Mouse (Mus musculus): Measurements from ENCODE around the gene St6galnac6. TPM values are rescaled to one million over a fixed set of nuclear protein-coding genes. Genes with fewer than 3 reads are reported as not detected.
A peak's percentile ranks its signal among the peaks of the same experiment; 100 is the strongest.

Gene St6galnac6
- polyA plus RNA-seq, 1 experiment from 2014 or later = 8.5 TPM

- 25% methylated on average over 9 of the region's 9 CpGs for WGBS
- Histone ChIP-seq H3K4me1 (replicated peaks; ENCODE audit: control insufficient read depth, insufficient read depth, low read length) (peaks cover 35% of the 10 kb centered on the region), H3K9ac (peak overlapping the region; percentile 3; the same call in 1 of the 2 replicates)
Observed at GRCm38 (mm10) chr2:32629276-32629976, 29.9 kb downstream of the St6galnac6 start.

GRCm38 (mm10) chr2:32630036-32630435 lies 30.5 kb downstream of the St6galnac6 start:
- Histone ChIP-seq H3K4me3 (replicated peaks; ENCODE audit: low read length) (no peak overlapping the region), H3K27me3 (ENCODE audit: control insufficient read depth, insufficient read depth, low read length) (no peaks in the 10 kb centered on the region), H3K27ac (no peak overlapping the region), H3K4me2 (replicated peaks) (peak overlapping the region; percentile 24), H3K36me3 (replicated peaks; ENCODE audit: control insufficient read depth, insufficient read depth) (peaks cover 3% of the 10 kb centered on the region; the same call in 1 of the 2 replicates), H3K4me1 (replicated peaks; ENCODE audit: control insufficient read depth, insufficient read depth, low read length) (peaks cover 28% of the 10 kb centered on the region), H3K9ac (peak overlapping the region; percentile 3; the same call in 1 of the 2 replicates), H3K9me3 (ENCODE audit: control insufficient read depth, low read length) (no peaks in the 10 kb centered on the region)
- ATAC-seq (ENCODE audit: low FRiP score) (no peak), DNase-seq (ENCODE audit: low spot score) (no peak)
- WGBS = 69% methylated on average over 8 of the region's 9 CpGs

More at GRCm38 (mm10) chr2:32629276-32629976, 29.9 kb downstream of the St6galnac6 start:
- H3K9me3 ChIP-seq (ENCODE audit: control insufficient read depth, low read length) = no peaks in the 10 kb centered on the region
- peaks cover 3% of the 10 kb centered on the region; the same call in 1 of the 2 replicates for H3K36me3 ChIP-seq (replicated peaks; ENCODE audit: control insufficient read depth, insufficient read depth)
- peak; percentile 49; the same call in 1 of the 2 replicates for ATAC-seq (ENCODE audit: low FRiP score)
- H3K4me2 ChIP-seq (replicated peaks) = peak overlapping the region; percentile 24
- peak overlapping the region; percentile 65 for H3K27ac ChIP-seq
- no peak overlapping the region for H3K4me3 ChIP-seq (replicated peaks; ENCODE audit: low read length)
- peak; percentile 67 for DNase-seq (ENCODE audit: low spot score)
- no peaks in the 10 kb centered on the region for H3K27me3 ChIP-seq (ENCODE audit: control insufficient read depth, insufficient read depth, low read length)

- DNase-seq (ENCODE audit: low spot score) (no peak), ATAC-seq (ENCODE audit: low FRiP score) (no peak)
- Histone ChIP-seq H3K9me3 (ENCODE audit: control insufficient read depth, low read length) (no peaks in the 10 kb centered on the region), H3K27me3 (ENCODE audit: control insufficient read depth, insufficient read depth, low read length) (no peaks in the 10 kb centered on the region), H3K4me3 (replicated peaks; ENCODE audit: low read length) (no peak overlapping the region), H3K9ac (no peak overlapping the region), H3K4me2 (replicated peaks) (no peak overlapping the region), H3K36me3 (replicated peaks; ENCODE audit: control insufficient read depth, insufficient read depth) (peaks cover 3% of the 10 kb centered on the region; the same call in 1 of the 2 replicates), H3K27ac (no peak overlapping the region), H3K4me1 (replicated peaks; ENCODE audit: control insufficient read depth, insufficient read depth, low read length) (peaks cover 19% of the 10 kb centered on the region)
- 92% methylated on average over 10 of the region's 10 CpGs for WGBS
Observed at GRCm38 (mm10) chr2:32631046-32631445, 31.5 kb downstream of the St6galnac6 start.

- no peaks in the 10 kb centered on the region for H3K9me3 ChIP-seq (ENCODE audit: control insufficient read depth, low read length)
- no peaks in the 10 kb centered on the region for H3K27me3 ChIP-seq (ENCODE audit: control insufficient read depth, insufficient read depth, low read length)
- no peak overlapping the region for H3K4me2 ChIP-seq (replicated peaks)
- H3K9ac ChIP-seq = no peak overlapping the region
- ATAC-seq (ENCODE audit: low FRiP score) (no peak), DNase-seq (ENCODE audit: low spot score) (peak; percentile 81)
- H3K27ac ChIP-seq = no peak overlapping the region
- WGBS = 38% methylated on average over 7 of the region's 7 CpGs
- peaks cover 11% of the 10 kb centered on the region for H3K4me1 ChIP-seq (replicated peaks; ENCODE audit: control insufficient read depth, insufficient read depth, low read length)
- no peak overlapping the region for H3K4me3 ChIP-seq (replicated peaks; ENCODE audit: low read length)
- H3K36me3 ChIP-seq (replicated peaks; ENCODE audit: control insufficient read depth, insufficient read depth) = peaks cover 3% of the 10 kb centered on the region; the same call in 1 of the 2 replicates
Observed at GRCm38 (mm10) chr2:32631737-32632394, 32.4 kb downstream of the St6galnac6 start.

- Histone ChIP-seq H3K36me3 (replicated peaks; ENCODE audit: control insufficient read depth, insufficient read depth) (peaks cover 3% of the 10 kb centered on the region; the same call in 1 of the 2 replicates), H3K27ac (no peak overlapping the region), H3K4me1 (replicated peaks; ENCODE audit: control insufficient read depth, insufficient read depth, low read length) (peaks cover 9% of the 10 kb centered on the region), H3K4me3 (replicated peaks; ENCODE audit: low read length) (no peak overlapping the region), H3K4me2 (replicated peaks) (no peak overlapping the region), H3K27me3 (ENCODE audit: control insufficient read depth, insufficient read depth, low read length) (no peaks in the 10 kb centered on the region), H3K9me3 (ENCODE audit: control insufficient read depth, low read length) (no peaks in the 10 kb centered on the region), H3K9ac (no peak overlapping the region)
- ATAC-seq (ENCODE audit: low FRiP score) (no peak), DNase-seq (ENCODE audit: low spot score) (no peak)
- WGBS = 78% methylated on average over 5 of the region's 5 CpGs
Observed at GRCm38 (mm10) chr2:32633660-32634059, 34.2 kb downstream of the St6galnac6 start.

GRCm38 (mm10) chr2:32634277-32635105 lies 35.0 kb downstream of the St6galnac6 start:
- H3K9ac ChIP-seq = no peak overlapping the region
- H3K4me1 ChIP-seq (replicated peaks; ENCODE audit: control insufficient read depth, insufficient read depth, low read length) = peaks cover 2% of the 10 kb centered on the region; the same call in 1 of the 2 replicates
- no peak overlapping the region for H3K4me2 ChIP-seq (replicated peaks)
- H3K27me3 ChIP-seq (ENCODE audit: control insufficient read depth, insufficient read depth, low read length) = no peaks in the 10 kb centered on the region
- WGBS = 85% methylated on average over 10 of the region's 10 CpGs
- H3K27ac ChIP-seq = no peak overlapping the region
- peaks cover 3% of the 10 kb centered on the region; the same call in 1 of the 2 replicates for H3K36me3 ChIP-seq (replicated peaks; ENCODE audit: control insufficient read depth, insufficient read depth)
- DNase-seq (ENCODE audit: low spot score) = no peak
- ATAC-seq (ENCODE audit: low FRiP score) = no peak
- no peaks in the 10 kb centered on the region for H3K9me3 ChIP-seq (ENCODE audit: control insufficient read depth, low read length)
- no peak overlapping the region for H3K4me3 ChIP-seq (replicated peaks; ENCODE audit: low read length)

GRCm38 (mm10) chr2:32636617-32637016 lies 37.1 kb downstream of the St6galnac6 start:
- no peak overlapping the region for H3K27ac ChIP-seq
- H3K27me3 ChIP-seq (ENCODE audit: control insufficient read depth, insufficient read depth, low read length) = no peaks in the 10 kb centered on the region
- DNase-seq (ENCODE audit: low spot score) = no peak
- H3K4me1 ChIP-seq (replicated peaks; ENCODE audit: control insufficient read depth, insufficient read depth, low read length) = no peaks in the 10 kb centered on the region
- no peak overlapping the region for H3K4me2 ChIP-seq (replicated peaks)
- no peaks in the 10 kb centered on the region for H3K9me3 ChIP-seq (ENCODE audit: control insufficient read depth, low read length)
- no peak overlapping the region for H3K4me3 ChIP-seq (replicated peaks; ENCODE audit: low read length)
- 91% methylated on average over 7 of the region's 7 CpGs for WGBS
- H3K36me3 ChIP-seq (replicated peaks; ENCODE audit: control insufficient read depth, insufficient read depth) = no peaks in the 10 kb centered on the region; the same call in 1 of the 2 replicates
- ATAC-seq (ENCODE audit: low FRiP score) = no peak
- no peak overlapping the region for H3K9ac ChIP-seq

GRCm38 (mm10) chr2:32637778-32638281 lies 38.3 kb downstream of the St6galnac6 start:
- DNase-seq (ENCODE audit: low spot score) (no peak), ATAC-seq (ENCODE audit: low FRiP score) (0 out of 2 replicates have a peak, but pooled peaks have one; percentile 37)
- H3K27me3 ChIP-seq (ENCODE audit: control insufficient read depth, insufficient read depth, low read length) = no peaks in the 10 kb centered on the region
- no peaks in the 10 kb centered on the region for H3K9me3 ChIP-seq (ENCODE audit: control insufficient read depth, low read length)
- no peak overlapping the region for H3K4me3 ChIP-seq (replicated peaks; ENCODE audit: low read length)
- no peak overlapping the region for H3K4me2 ChIP-seq (replicated peaks)
- no peak overlapping the region for H3K9ac ChIP-seq
- no peaks in the 10 kb centered on the region; the same call in 1 of the 2 replicates for H3K36me3 ChIP-seq (replicated peaks; ENCODE audit: control insufficient read depth, insufficient read depth)
- H3K4me1 ChIP-seq (replicated peaks; ENCODE audit: control insufficient read depth, insufficient read depth, low read length) = no peaks in the 10 kb centered on the region
- no peak overlapping the region for H3K27ac ChIP-seq
- WGBS = 36% methylated on average over 11 of the region's 11 CpGs

Data from hindbrain, embryonic 14.5 days (tissue).